36 mouse cellular contexts compared by ENCODE assay signal in genomic region chr19:4134354-4134753, GRCm38 (mm10). TPM values are rescaled to one million over a fixed set of nuclear protein-coding genes. Genes with fewer than 3 reads are reported as not detected.
"Had no signal": no experiment of that assay in that cellular context is flagged by ENCODE, and none has a peak within 500 bp of the region (broad histone marks: within the 10 kb centered on the region; RNA-seq: fewer than 3 reads in every experiment).

No protein-coding gene starts in this region.

- H3K9me3 ChIP-seq: heart, embryonic 13.5 days; heart, embryonic 15.5 days; hindbrain, embryonic 13.5 days; hindbrain, embryonic 15.5 days; kidney, embryonic 15.5 days; limb, embryonic 13.5 days; limb, embryonic 15.5 days had no signal

- H3K27ac ChIP-seq: heart, adult 2 months; heart, embryonic 13.5 days; heart, embryonic 15.5 days; hindbrain, embryonic 13.5 days; hindbrain, embryonic 15.5 days; hindbrain, postnatal 0 days; kidney, embryonic 15.5 days; kidney, postnatal 0 days; limb, embryonic 13.5 days; limb, embryonic 15.5 days had no signal

- H3K27me3 ChIP-seq: hindbrain, embryonic 13.5 days; hindbrain, embryonic 15.5 days; kidney, embryonic 15.5 days; limb, embryonic 13.5 days; limb, embryonic 15.5 days had no signal

- DNase-seq: gastrocnemius, postnatal 14 days; gastrocnemius, postnatal 36 days; heart, adult 11 months; heart, adult 2 months; heart, postnatal 14 days; heart, postnatal 36 days; kidney, adult 11 months; kidney, adult 2 months; kidney, adult 9 months; kidney, postnatal 14 days; kidney, postnatal 36 days; layer of hippocampus, adult 9-11 months; layer of hippocampus, postnatal 36 days; left cerebral cortex, postnatal 4 days had no signal

- H3K4me1 ChIP-seq: kidney, embryonic 15.5 days; limb, embryonic 13.5 days; limb, embryonic 15.5 days had no signal

- H3K4me2 ChIP-seq: heart, embryonic 11.5 days; heart, embryonic 13.5 days; heart, embryonic 15.5 days; hindbrain, embryonic 13.5 days; hindbrain, embryonic 15.5 days; kidney, embryonic 15.5 days; limb, embryonic 13.5 days; limb, embryonic 15.5 days had no signal

- H3K9ac ChIP-seq: heart, embryonic 13.5 days; heart, embryonic 15.5 days; hindbrain, embryonic 13.5 days; hindbrain, embryonic 15.5 days; kidney, embryonic 15.5 days; limb, embryonic 13.5 days; limb, embryonic 15.5 days had no signal

- H3K4me3 ChIP-seq: heart, adult 2 months; heart, embryonic 13.5 days; heart, embryonic 15.5 days; hindbrain, embryonic 13.5 days; hindbrain, embryonic 15.5 days; kidney, embryonic 15.5 days; limb, embryonic 13.5 days; limb, embryonic 15.5 days had no signal

- ATAC-seq: hindbrain, postnatal 0 days; intestine, embryonic 16.5 days had no signal

RNA-seq across cellular contexts. Expression of gene Gpr152, which starts 5.2 kb away (rescaled TPM):
- total RNA-seq: gastrocnemius, adult 18-20 months; gastrocnemius, adult 8-10 months; gastrocnemius, postnatal 14 days; gastrocnemius, postnatal 36 days; heart, postnatal 14 days; heart, postnatal 36 days; hematopoietic stem cell, adult 5-6 weeks; layer of hippocampus, adult 18-20 months; layer of hippocampus, postnatal 14 days; left cerebral cortex, postnatal 10 days; left cerebral cortex, postnatal 25 days; left cerebral cortex, postnatal 4 days had no signal
- polyA plus RNA-seq: heart, embryonic 11.5 days; heart, embryonic 13.5 days; heart, embryonic 15.5 days; hindbrain, embryonic 11.5 days; hindbrain, embryonic 13.5 days; intestine, embryonic 14.5 days; kidney, embryonic 15.5 days; large intestine, adult 2 months; limb, embryonic 11.5 days; limb, embryonic 13.5 days; limb, embryonic 15.5 days had no signal

RNA-seq across cellular contexts. Expression of gene Cabp4, which starts 9.5 kb away (rescaled TPM):
- total RNA-seq: gastrocnemius, adult 18-20 months; gastrocnemius, adult 8-10 months; gastrocnemius, postnatal 36 days; heart, adult 2 months; heart, postnatal 14 days; hematopoietic stem cell, adult 5-6 weeks; hindbrain, postnatal 0 days; layer of hippocampus, postnatal 14 days; left cerebral cortex, postnatal 25 days; left cerebral cortex, postnatal 4 days had no signal
- polyA plus RNA-seq: heart, embryonic 11.5 days; heart, embryonic 13.5 days; heart, embryonic 15.5 days; hindbrain, embryonic 11.5 days; intestine, embryonic 14.5 days; limb, embryonic 11.5 days had no signal

RNA-seq across cellular contexts. Expression of gene Ptprcap, which starts 19.1 kb away (rescaled TPM):
- total RNA-seq: gastrocnemius, adult 18-20 months had no signal
